Mouse (Mus musculus) right cerebral cortex, postnatal 25 days (tissue): Measurements from ENCODE around the gene Xrcc1.

ENCODE experiments used
- DNase-seq: peaks from one replicate; pipeline ENCODE4 v3.0.0; 2022

The Xrcc1 gene

GRCm38 (mm10) chr7:24566206-24566605 is 20.1 kb downstream of the Xrcc1 start:
- no peak for DNase-seq

DNA sequence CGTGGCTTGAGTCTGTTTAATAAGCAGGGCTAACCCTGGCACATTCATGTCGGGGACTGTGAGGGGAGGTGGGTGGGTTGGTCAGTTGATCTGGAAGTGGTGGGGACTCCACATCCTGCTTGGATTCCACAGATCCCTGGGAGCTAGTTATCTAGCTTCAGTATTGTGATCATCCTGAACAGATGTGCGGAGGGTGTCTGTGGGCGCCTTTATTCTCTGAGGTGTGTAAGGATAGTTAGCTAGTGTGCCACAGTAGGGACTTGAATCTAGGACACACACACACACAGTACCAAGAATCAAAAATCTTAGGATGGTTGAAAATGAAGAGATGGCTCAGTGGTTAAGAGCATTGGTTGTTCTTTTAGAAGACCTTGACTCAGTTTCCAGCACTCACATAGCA is 22.4 kb downstream of the Xrcc1 start:
- DNase-seq = no peak

DNA sequence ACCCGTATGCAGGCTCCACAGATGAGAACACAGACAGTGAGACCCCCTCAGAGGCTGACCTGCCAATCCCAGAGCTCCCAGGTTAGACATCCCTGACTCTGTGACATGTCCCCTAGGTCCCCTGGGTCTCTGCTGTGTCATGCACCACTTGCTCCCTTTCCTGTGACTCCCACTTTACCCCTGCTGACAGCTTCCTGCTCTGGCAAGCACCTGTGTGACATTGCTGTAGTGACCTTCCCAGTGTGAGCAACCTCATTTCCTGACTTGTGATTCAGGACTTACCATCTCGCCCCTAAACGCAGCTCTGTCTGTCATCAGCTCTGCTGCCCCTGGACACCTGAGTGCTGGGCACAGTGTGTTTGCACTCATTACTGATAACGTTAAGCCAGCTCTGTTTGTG is 25.0 kb downstream of the Xrcc1 start:
- no peak for DNase-seq

DNA sequence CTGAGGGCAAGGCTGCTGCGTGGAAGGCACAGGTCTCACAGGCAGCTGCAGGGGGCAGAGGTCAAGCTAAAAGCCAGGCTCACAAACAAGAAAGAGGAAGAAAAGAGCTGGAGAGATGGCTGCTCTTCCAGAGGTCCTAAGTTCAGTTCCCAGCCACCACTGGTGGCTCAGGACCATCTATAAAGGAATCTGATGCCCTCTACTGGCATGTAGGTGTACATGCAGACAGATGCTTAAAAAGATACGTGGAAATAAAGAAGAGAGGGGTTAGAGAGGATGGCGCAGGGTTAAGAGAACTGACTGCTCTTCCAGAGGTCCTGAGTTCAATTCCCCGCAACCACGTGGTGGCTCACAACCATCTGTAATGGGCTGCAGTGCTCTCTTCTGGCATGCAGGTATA is 26.4 kb downstream of the Xrcc1 start:
- DNase-seq = no peak

DNA sequence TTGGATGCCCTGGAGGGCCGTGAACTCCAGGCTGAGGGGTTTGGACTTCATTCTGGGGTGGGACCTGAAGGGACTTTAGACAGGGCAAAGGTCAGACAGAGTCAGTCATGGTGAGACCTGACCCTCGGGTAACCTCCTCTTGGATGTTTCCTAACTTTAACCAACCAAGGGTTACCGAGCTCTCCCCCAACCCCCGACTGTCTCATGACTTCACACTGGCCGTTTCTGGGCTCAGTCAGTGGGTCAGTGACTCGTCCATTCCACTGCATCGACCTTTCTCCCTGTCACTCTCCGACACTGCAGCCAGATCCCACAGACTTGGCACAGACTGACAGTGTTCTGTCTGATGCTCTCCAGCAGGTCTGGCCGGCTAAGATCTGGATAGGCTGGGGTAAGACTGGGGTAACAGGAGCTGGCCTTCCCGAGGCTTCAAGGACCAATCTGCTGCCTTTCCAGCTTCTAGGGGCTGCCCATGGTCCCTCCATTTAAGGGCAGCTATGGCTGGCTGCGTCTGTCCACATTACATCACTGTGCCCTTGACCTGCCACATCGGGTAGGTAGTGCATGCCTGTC is 28.2 kb downstream of the Xrcc1 start:
- DNase-seq = no peak

- no peak for DNase-seq
Measured at GRCm38 (mm10) chr7:24577811-24578210, 31.7 kb downstream of the Xrcc1 start.

GRCm38 (mm10) chr7:24584876-24585275 is 38.8 kb downstream of the Xrcc1 start:
- no peak for DNase-seq

DNA sequence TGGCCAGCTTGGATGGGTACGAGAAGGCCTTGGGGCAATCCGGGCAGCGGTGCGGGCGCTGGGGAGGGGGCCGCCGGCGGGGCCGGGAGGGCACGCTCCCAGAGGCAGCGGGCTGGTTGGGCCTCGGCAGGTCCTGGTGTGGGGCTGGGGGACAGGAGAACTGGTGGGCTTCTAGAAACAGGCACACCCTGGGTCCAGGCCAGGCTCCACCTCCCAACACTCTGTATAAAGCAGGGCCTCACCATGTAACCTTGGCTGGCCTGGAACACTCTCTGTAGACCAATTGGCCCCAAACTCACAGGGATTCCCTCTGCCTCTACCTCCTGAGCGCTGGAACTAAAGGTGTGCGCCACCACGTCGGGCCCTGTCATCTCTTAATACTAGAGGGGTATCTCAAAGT is 39.9 kb downstream of the Xrcc1 start:
- DNase-seq = no peak

DNA sequence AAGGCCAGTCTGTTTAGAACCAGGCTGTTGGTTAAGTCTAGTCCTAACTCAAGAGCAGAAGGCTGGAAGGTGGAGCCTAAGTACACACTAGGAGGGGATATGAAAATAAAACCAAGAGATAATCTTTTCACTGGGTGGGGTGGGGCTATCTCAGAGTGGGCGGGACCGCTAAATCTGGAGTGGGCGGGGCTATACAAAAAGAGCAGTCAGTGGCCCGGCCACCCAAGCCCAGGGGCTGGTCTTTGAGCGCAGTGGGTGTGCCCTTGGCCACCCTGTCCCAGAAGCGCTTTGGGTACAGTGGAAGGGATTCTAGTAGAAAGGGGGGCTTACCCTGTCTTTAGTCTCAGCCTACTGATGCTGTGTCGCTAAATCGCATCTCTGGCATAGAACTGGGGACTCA is 40.7 kb downstream of the Xrcc1 start:
- no peak for DNase-seq

DNA sequence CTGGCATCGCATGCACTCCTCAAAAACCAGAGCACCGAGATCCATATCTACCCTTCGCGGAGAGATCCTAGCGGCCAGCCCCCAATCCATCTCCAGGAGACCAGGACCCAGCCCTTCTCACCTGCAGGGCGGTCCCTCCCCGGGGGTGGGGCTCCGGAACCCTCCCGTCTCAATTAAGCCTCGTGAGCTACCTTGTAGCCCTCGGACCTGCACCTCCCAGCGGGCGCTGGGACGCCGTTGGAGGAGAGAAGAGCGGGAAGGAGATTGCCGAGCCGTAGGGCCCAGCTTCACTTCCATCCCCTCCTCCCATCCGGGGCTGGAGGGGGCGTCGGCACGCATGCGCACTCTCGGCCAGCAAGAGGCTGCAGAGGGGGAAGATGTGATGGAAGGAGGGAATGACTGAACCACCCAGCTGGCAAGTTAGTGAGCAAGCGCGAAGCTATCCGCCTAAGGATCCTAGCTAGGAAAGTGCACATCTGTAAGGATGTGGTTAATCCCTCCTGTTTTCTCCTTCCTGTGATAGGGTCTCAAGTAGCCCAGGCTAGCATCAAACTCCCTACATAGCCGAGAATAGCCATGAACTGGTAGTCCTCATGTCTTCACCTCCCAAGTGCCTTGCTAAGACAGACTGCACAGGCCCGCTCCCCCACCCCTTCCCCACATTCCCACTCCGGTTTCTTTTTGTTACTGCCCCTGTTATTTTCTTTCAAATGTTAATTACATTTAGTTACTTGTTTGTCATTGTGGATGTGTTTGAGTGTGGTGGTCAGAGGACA is 41.4 kb downstream of the Xrcc1 start, which contains the start of the genes Ethe1 and Zfp575:
TSS of gene Ethe1 (plus strand) at position 214 of the 776 bp plus-strand sequence.
TSS of gene Zfp575 (minus strand) at position 312 of the 776 bp plus-strand sequence.
- peak; percentile 88 for DNase-seq

GRCm38 (mm10) chr7:24588336-24588735 is 42.2 kb downstream of the Xrcc1 start:
- DNase-seq = no peak

- DNase-seq = no peak
Measured at GRCm38 (mm10) chr7:24591735-24592134, 45.6 kb downstream of the Xrcc1 start.

DNA sequence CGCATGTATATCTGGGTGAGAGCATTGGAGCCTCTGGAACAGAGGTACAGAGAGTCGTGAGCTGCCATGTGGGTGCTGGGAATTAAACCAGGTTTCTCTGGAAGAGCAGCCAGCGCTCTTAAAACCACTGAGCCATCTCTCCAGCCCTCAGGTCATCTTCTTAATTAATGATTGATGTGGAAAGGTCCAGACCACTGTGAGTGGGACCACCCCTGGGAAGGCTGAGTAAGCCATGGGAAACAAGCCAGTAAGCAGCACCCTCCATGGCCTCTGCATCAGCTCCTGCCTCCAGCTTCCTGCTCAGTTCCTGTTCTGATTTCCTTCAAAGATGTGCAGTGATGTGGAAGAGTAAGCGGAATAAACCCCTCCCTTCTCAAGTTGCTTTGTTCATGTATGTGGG is 46.1 kb downstream of the Xrcc1 start:
- no peak for DNase-seq

- no peak for DNase-seq
Measured at GRCm38 (mm10) chr7:24592781-24593180, 46.7 kb downstream of the Xrcc1 start.

- DNase-seq = peak; percentile 69
Measured at GRCm38 (mm10) chr7:24593621-24594308, 47.7 kb downstream of the Xrcc1 start.

- DNase-seq = no peak
Measured at GRCm38 (mm10) chr7:24594309-24594803, 48.3 kb downstream of the Xrcc1 start.

GRCm38 (mm10) chr7:24595464-24595863 is 49.4 kb downstream of the Xrcc1 start:
- DNase-seq = no peak

DNA sequence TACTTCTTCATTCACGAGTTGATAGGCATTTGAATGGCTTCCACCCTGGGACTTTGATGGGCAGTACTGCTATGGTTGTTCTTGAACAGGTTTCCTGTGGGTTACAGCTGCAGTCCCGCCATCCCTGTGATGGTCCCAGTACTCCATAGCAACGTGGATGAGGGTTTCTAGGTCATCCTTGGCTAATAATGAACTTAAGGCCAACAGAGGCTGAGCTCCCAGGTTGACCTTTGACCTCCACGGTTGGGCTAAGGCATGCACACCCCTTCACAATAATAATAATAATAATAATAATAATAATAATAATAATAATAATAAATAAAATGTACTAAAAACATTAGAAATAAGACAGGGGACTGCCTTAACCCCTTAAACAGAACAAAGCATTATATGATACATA is 52.0 kb downstream of the Xrcc1 start:
- DNase-seq = no peak

GRCm38 (mm10) chr7:24599211-24600067 is 53.4 kb downstream of the Xrcc1 start:
- DNase-seq = no peak

- peak; percentile 94 for DNase-seq
Measured at GRCm38 (mm10) chr7:24600941-24601597, 55.0 kb downstream of the Xrcc1 start.

DNA sequence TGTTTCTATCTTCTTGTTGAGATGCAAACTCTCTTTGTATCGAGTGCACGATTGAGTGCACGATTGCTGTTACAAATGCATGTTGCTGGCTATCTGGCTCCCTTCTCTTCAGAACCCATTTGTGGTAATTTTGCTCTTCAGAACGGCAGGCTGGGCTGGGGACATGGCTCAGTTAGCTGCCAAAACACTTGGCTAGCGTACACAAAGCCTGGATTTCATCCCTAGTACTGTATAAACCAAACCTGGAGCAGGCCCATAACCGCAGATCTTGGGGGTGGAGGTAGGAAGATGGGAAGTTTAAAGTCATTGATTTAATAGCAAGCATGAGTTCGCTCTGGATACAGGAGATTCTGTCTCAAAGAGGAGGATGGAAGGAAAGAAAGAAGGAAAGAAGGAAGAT is 59.5 kb downstream of the Xrcc1 start:
- DNase-seq = no peak

GRCm38 (mm10) chr7:24606046-24606445 is 60.0 kb downstream of the Xrcc1 start:
- DNase-seq = no peak
